Mouse (Mus musculus) E14TG2a.4 (cell line): ENCODE measurements around the gene Hsf2bp.

Experiments used
- CTCF ChIP-seq: conservative IDR thresholded peaks from 2 replicates; pipeline ENCODE4 v1.5.1; 2014; ENCODE audit warnings: low read length
- NANOG ChIP-seq: IDR thresholded peaks from 2 replicates; pipeline ENCODE4 v1.6.1; 2014; ENCODE audit warnings: borderline replicate concordance, low read length, mixed read lengths

DNA sequence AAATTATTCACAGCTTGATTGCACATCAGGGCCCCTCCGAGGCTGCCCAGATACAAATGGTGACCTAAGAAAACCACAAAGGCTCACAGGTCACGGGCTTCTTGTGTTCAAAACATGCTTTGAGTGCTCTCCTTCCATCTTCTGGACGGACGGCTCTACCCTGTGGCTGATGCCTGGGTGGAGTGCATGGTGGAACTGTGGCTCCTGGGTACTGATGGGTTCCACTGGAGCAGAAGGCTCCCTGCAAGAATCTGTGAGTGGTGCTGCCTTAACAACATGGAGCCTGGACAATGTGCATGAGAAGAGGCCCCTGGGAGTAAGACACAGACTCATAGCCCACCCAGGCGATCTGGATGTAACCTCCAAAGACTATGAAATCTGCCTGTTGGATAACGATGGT lies 59.6 kb downstream of the Hsf2bp start:
- TF ChIP-seq CTCF (no peak), NANOG (no peak)
